Mouse (Mus musculus): Measurements from ENCODE around the gene Tbc1d9b.

- TF ChIP-seq CTCF (IDR thresholded peaks at IDR 0.05; ENCODE audit: low read depth, low read length) = 0 out of 2 replicates have a peak, but pooled peaks have one; percentile 15
- no peak for TF ChIP-seq POLR2A (IDR thresholded peaks at IDR 0.05; ENCODE audit: extremely low read depth, insufficient read depth, low read length)
Measured at GRCm38 (mm10) chr11:50194070-50194469, 62.9 kb downstream of the Tbc1d9b start.

Measured in liver, adult 2 months (tissue).